Mouse (Mus musculus) G1E (cell line): ENCODE measurements around the gene Rims1.

Source experiments
- CTCF ChIP-seq: IDR thresholded peaks from 2 replicates; pipeline ENCODE4 v1.5.1; 2012; ENCODE audit warnings: low read depth, low read length, inconsistent platforms, mixed read lengths
- GATA1 ChIP-seq: IDR thresholded peaks from 2 replicates; pipeline ENCODE4 v1.6.1; 2012; ENCODE audit warnings: borderline replicate concordance, low read length, inconsistent platforms, mixed read lengths
- TAL1 ChIP-seq: conservative IDR thresholded peaks from 2 replicates; pipeline ENCODE4 v1.6.1; 2012; ENCODE audit warnings: low read depth, low read length, inconsistent platforms, mixed read lengths

GRCm38 (mm10) chr1:22631991-22632390 is 173.8 kb downstream of the Rims1 start:
- TF ChIP-seq TAL1: no peak
- no peak for TF ChIP-seq CTCF
- no peak for TF ChIP-seq GATA1
